Mouse (Mus musculus) macrophage (primary cell): ENCODE data around the gene Stk40. TPM values are rescaled to one million over a fixed set of nuclear protein-coding genes. Genes with fewer than 3 reads are reported as not detected.
"Not testable (repeated sequence)": the region's sequence is repeated elsewhere in the genome, so short reads cannot be mapped to it uniquely, and the experiment has no call there.

Experiments used
- H3K27ac ChIP-seq: fragments of 350-480 bp; formaldehyde crosslinking; 2 replicates; pipeline ENCODE4 v1.9.0; 2021
- H3K36me3 ChIP-seq: fragments of 350-480 bp; formaldehyde crosslinking; 2 replicates; pipeline ENCODE4 v1.9.0; 2021; ENCODE audit errors: inconsistent target
- H3K4me3 ChIP-seq: fragments of 350-480 bp; formaldehyde crosslinking; 2 replicates; pipeline ENCODE4 v1.9.0; 2021; ENCODE audit errors: inconsistent target
- H3K79me2 ChIP-seq: fragments of 350-480 bp; formaldehyde crosslinking; 2 replicates; pipeline ENCODE4 v1.9.0; 2021; ENCODE audit errors: inconsistent target
- WGBS: methylation state at CpG from one replicate; pipeline ENCODE4 v1.1.7; 2026; ENCODE audit warnings: inconsistent platforms; ENCODE audit not compliant: missing documents; 5-methylcytosine and 5-hydroxymethylcytosine counted together
- polyA plus RNA-seq: library from polyadenylated mRNA; stranded (reverse); fragments of 250-400 nt; gene quantifications from 3 replicates; pipeline ENCODE4 v1.2.4, GENCODE M21; 2018; ENCODE audit warnings: inconsistent platforms

Stk40 gene
- polyA plus RNA-seq, 1 experiment from 2014 or later = 19.5 TPM

DNA sequence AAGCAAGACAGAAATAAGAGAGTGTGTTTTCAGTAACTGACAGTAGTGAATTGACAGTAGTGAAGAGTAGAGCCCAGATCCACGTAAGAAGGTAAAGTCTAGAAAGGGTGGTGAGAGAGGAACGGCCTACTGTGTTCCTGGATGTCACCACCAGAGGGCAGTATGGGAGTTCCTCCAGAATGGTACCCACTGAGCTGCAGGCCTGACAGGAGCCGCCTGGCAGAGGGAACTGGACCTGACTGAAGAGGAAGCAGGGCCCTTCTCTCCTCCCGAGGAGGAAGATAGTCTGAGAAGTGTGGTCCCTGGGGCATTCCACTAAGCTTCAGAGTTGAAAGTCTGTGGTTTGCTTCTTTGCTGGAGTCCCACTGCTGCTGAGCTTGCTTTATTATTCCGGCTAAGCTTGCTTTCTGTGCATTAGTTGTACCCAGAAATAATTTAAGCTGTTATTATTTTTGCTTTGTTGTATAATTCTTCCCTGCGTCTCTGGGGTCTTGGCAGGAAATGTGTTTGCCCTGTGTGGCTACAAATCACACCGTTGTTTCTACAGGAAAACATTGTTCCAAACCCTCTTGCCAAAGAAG lies 17.7 kb upstream of the Stk40 start:
- H3K36me3 ChIP-seq = no peaks in the 10 kb centered on the region
- peak overlapping the region; percentile 43 for H3K27ac ChIP-seq
- no peak overlapping the region for H3K4me3 ChIP-seq
- 3% methylated on average over 7 of the region's 7 CpGs for WGBS
- H3K79me2 ChIP-seq = no peaks in the 10 kb centered on the region

DNA sequence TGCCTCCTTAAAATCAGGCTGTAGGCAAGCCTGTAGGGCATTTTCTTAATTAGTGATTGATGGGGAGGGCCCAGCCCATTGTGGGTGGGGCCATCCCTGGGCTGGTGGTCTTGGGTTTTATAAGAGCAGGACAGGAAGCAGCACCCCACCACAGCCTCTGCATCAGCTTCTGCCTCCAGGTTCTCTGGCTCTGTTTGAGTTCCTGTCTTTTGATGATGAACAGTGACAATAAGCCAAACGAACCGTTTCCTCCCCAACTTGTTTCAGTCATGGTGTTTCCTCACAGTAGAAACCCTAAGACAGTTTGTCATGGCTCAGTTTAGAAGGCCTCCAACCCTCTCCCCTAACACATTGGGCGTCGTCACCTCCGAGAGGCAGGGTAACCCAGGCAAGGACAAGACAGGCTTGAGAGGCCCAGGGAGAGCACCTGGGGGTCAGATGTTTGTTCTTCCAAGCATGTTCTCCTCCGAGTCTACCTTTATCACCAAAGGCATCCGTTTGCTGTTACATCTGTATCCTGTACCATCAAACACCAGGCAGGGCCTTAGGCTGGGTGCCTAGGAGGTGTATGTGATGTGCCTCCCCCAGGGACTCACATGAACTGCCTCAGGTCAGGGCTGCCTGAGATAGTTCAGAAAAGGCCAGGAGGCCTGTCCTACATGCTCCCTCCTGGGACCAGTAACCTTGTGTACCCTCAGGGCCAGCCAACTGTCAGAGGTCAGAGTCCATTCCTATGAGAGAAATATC lies 13.5 kb upstream of the Stk40 start:
- 53% methylated on average over 7 of the region's 7 CpGs for WGBS
- H3K27ac ChIP-seq = no peak overlapping the region
- no peaks in the 10 kb centered on the region for H3K79me2 ChIP-seq
- no peaks in the 10 kb centered on the region for H3K36me3 ChIP-seq
- H3K4me3 ChIP-seq = no peak overlapping the region

DNA sequence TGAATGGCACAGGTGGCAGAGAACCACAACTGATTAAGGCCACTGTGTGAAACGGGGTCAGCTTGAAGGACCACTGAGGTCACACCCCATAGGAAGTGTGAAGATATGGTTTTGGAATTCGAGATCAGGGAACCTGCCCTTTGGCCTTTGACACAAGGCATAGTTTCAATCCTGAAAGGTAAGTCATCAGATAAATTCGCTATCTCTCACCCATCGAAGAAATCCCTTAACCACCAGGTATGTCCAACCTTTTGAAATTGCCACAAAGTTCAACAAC lies 13.0 kb upstream of the Stk40 start:
- Histone ChIP-seq H3K4me3 (no peak overlapping the region), H3K27ac (no peak overlapping the region), H3K36me3 (no peaks in the 10 kb centered on the region), H3K79me2 (no peaks in the 10 kb centered on the region)
- 85% methylated on average over 4 of the region's 4 CpGs for WGBS

- Histone ChIP-seq H3K36me3 (no peaks in the 10 kb centered on the region), H3K79me2 (peaks cover 3% of the 10 kb centered on the region), H3K4me3 (no peak overlapping the region), H3K27ac (no peak overlapping the region)
- WGBS = 95% methylated on average over 8 of the region's 8 CpGs
These were observed 11.9 kb upstream of the Stk40 start for GRCm38 (mm10) chr4:126091873-126092272.

- H3K79me2 ChIP-seq = peaks cover 43% of the 10 kb centered on the region
- not testable (repeated sequence) for H3K27ac ChIP-seq, H3K36me3 ChIP-seq, H3K4me3 ChIP-seq
- WGBS = 51% methylated on average over 13 of the region's 14 CpGs
These were observed 7.9 kb upstream of the Stk40 start for GRCm38 (mm10) chr4:126095622-126096430.

GRCm38 (mm10) chr4:126096464-126097111 lies 7.2 kb upstream of the Stk40 start, which contains the start of gene Lsm10:
Lsm10 (plus strand) TSS chr4:126096623.
- H3K36me3 ChIP-seq = peaks cover 7% of the 10 kb centered on the region; the same call in 1 of the 2 replicates
- H3K27ac ChIP-seq = peak within 1 kb of the TSS; percentile 73
- under 1% methylated on average over 36 of the region's 37 CpGs for WGBS
- H3K4me3 ChIP-seq = peak within 1 kb of the TSS; percentile 83
- peaks cover 51% of the 10 kb centered on the region for H3K79me2 ChIP-seq

- Histone ChIP-seq H3K27ac (0 out of 2 replicates have a peak overlapping the region, but pooled peaks have one; percentile 73), H3K36me3 (peaks cover 7% of the 10 kb centered on the region; the same call in 1 of the 2 replicates), H3K79me2 (peaks cover 53% of the 10 kb centered on the region), H3K4me3 (no peak overlapping the region)
- WGBS = 97% methylated on average over 19 of the region's 20 CpGs
These were observed 6.0 kb upstream of the Stk40 start for GRCm38 (mm10) chr4:126097711-126098253.

- peaks cover 56% of the 10 kb centered on the region for H3K79me2 ChIP-seq
- no peak overlapping the region for H3K27ac ChIP-seq
- peaks cover 7% of the 10 kb centered on the region; the same call in 1 of the 2 replicates for H3K36me3 ChIP-seq
- WGBS = 97% methylated on average over 3 of the region's 3 CpGs
- no peak overlapping the region for H3K4me3 ChIP-seq
These were observed 4.4 kb upstream of the Stk40 start for GRCm38 (mm10) chr4:126099365-126099764.

DNA sequence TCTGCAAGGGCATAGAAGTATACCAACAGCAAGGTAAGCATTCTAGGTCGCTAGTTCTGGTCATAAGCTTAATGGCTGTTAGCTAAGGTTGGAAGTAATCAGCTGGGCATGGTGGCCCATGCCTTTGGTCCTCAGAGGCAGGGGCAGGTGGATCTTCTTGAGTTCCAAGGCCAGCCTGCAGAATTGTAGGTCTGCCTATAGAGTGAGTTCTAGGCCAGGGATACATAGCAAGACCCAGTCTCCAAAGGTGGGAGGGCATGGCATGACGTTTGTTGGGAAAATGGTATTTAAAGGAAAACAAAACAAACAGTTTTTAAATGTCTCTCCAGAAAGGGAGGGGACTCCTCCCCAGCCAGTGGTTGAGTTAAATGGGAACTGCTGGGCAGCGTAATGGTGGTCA lies 3.0 kb upstream of the Stk40 start:
- WGBS = 97% methylated on average over 3 of the region's 3 CpGs
- H3K27ac ChIP-seq = no peak overlapping the region
- peaks cover 7% of the 10 kb centered on the region; the same call in 1 of the 2 replicates for H3K36me3 ChIP-seq
- no peak overlapping the region for H3K4me3 ChIP-seq
- H3K79me2 ChIP-seq = peaks cover 70% of the 10 kb centered on the region

DNA sequence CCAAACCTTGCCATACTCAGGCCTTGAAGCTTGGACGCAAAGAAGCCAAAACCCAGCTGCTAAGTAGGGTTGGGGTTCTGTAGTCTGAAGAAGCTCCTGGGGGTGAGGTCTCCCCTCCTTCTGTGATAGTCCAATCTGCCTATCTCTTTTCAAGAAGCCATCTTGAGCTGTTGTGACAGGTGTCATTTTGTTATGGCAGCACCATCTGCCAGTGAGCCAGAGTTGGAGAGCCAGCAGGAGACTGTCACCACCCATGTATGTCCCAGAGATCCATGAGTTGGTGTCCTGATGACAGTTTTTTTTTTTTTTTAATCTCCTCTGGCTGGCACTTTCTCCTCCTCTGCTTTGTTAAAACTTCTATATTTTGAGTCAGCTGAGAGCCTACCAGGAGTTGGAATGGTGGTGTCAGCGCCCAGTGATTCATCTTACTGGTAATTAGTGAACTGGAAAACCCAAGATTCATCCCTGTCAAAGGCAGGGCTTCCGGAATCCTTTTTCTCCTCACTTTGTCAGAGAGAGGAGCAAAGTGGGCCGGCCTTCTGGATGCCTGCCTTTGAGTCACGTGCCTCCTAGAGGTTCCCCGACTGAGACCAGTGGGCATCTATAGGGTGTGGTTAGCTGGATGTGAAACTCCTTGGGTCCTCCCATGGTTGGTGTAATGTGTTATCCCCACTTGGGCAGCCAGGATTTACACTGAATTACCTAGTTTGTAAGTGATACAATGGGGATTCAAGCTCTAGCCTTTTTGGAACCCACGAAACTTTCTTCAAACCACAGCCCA lies 1.5 kb upstream of the Stk40 start:
- Histone ChIP-seq H3K79me2 (peaks cover 78% of the 10 kb centered on the region), H3K36me3 (peaks cover 7% of the 10 kb centered on the region; the same call in 1 of the 2 replicates), H3K4me3 (peak overlapping the region; percentile 41; the same call in 1 of the 2 replicates), H3K27ac (peak overlapping the region; percentile 80)
- 44% methylated on average over 7 of the region's 7 CpGs for WGBS

GRCm38 (mm10) chr4:126103057-126103581 lies 638 bp upstream of the Stk40 start:
- Histone ChIP-seq H3K4me3 (peak overlapping the region; percentile 41), H3K79me2 (peaks cover 78% of the 10 kb centered on the region), H3K36me3 (peaks cover 7% of the 10 kb centered on the region; the same call in 1 of the 2 replicates), H3K27ac (peak overlapping the region; percentile 80)
- WGBS = 1% methylated on average over 15 of the region's 15 CpGs

DNA sequence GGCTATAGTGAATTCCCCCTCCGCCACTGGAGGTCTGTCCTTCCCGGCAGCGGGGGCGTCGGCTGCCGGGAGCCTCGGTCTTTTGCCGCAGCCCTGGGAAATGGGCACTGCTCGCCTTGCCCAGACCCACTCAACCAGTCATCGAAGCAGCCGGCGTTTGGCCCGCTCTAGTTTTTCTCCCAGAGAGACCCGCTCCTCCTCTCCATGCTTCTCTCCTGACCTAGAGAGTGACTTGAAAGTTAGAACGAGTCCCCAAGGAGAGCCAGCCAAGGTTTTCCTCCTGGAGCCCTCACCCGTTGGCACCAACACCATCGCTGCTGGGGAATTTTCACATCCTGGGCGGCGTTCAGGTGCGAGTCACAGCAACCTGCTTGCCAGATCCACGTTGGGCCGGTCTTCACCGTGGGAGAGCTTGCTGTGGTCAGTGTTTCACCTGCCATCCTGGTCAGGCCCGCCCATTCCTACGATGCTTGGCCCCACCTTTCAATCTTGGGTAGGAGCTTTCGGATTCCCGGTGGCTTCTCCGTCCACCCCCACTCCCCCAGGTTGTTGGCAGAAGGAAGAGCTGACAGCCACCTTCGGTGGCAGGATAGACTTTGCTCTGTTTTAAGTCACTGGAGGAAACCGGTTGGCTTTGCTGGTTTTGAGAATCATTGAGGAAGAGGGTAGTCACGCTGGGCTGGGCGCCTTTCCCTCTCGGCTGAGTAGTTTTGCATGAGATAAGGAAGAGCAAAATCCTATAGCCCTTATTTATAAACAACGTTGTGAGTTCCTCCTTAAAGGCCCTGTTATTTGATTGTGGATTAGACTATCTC lies 711 bp downstream of the Stk40 start:
- peaks cover 78% of the 10 kb centered on the region for H3K79me2 ChIP-seq
- under 1% methylated on average over 34 of the region's 34 CpGs for WGBS
- H3K36me3 ChIP-seq = no peaks in the 10 kb centered on the region; the same call in 1 of the 2 replicates
- peak overlapping the region; percentile 38 for H3K27ac ChIP-seq
- peak overlapping the region; percentile 78 for H3K4me3 ChIP-seq
